Mouse (Mus musculus): ENCODE data around the gene Col25a1.

- TF ChIP-seq CTCF (IDR thresholded peaks at IDR 0.05; ENCODE audit: control insufficient read depth, insufficient read depth, insufficient read length) (no peak), MYOG (IDR thresholded peaks at IDR 0.05; ENCODE audit: control insufficient read depth, extremely low read depth, insufficient read length) (no peak), CEBPB (IDR thresholded peaks at IDR 0.05; ENCODE audit: low read depth) (no peak), MAX (IDR thresholded peaks at IDR 0.05) (no peak)
Measured at GRCm38 (mm10) chr3:130160902-130161301, 29.6 kb downstream of the Col25a1 start.

All from C2C12 (cell line).